Mouse (Mus musculus) C2C12 (cell line): ENCODE measurements around the gene Ren1. TPM values are rescaled to one million over a fixed set of nuclear protein-coding genes. Genes with fewer than 3 reads are reported as not detected.

Experiments
- H3K27me3 ChIP-seq: one replicate; pipeline ENCODE4 v1.6.1; 2011; ENCODE audit not compliant: control insufficient read depth, insufficient read depth, insufficient read length
- H3K36me3 ChIP-seq: one replicate; pipeline ENCODE4 v1.6.1; 2011; ENCODE audit not compliant: control insufficient read depth, insufficient read depth
- H3K4me3 ChIP-seq: one replicate; pipeline ENCODE4 v1.5.1; 2011; ENCODE audit warnings: mild to moderate bottlenecking, control low read depth; ENCODE audit not compliant: poor library complexity, insufficient read depth, severe bottlenecking
- H3K79me2 ChIP-seq: one replicate; pipeline ENCODE4 v1.6.1; 2011; ENCODE audit not compliant: control insufficient read depth, insufficient read depth
- H3K79me3 ChIP-seq: one replicate; pipeline ENCODE4 v1.6.1; 2011; ENCODE audit warnings: low read depth, control low read depth
- H3ac ChIP-seq: one replicate; pipeline ENCODE3; 2011; ENCODE audit warnings: low read depth; ENCODE audit not compliant: control insufficient read depth, insufficient read length
- CEBPB ChIP-seq: IDR thresholded peaks from one replicate; pipeline ENCODE4 v1.6.1; 2011; ENCODE audit warnings: low read depth, mild to moderate bottlenecking, control low read depth, moderate library complexity
- CTCF ChIP-seq: IDR thresholded peaks from one replicate; pipeline ENCODE4 v1.5.1; 2011; ENCODE audit not compliant: control insufficient read depth, insufficient read depth, insufficient read length
- FOSL1 ChIP-seq: IDR thresholded peaks from one replicate; pipeline ENCODE4 v1.8.0; 2011; ENCODE audit warnings: mild to moderate bottlenecking, low read length; ENCODE audit not compliant: poor library complexity, insufficient read depth, severe bottlenecking
- MAX ChIP-seq: IDR thresholded peaks from one replicate; pipeline ENCODE4 v1.6.1; 2011; ENCODE audit warnings: mild to moderate bottlenecking, control low read depth
- MYOD1 ChIP-seq: IDR thresholded peaks from one replicate; pipeline ENCODE4 v1.6.1; 2011; ENCODE audit warnings: low read depth; ENCODE audit not compliant: control insufficient read depth, insufficient read length
- MYOG ChIP-seq: IDR thresholded peaks from one replicate; pipeline ENCODE4 v1.6.1; 2011; ENCODE audit not compliant: control insufficient read depth, insufficient read length; ENCODE audit errors: extremely low read depth
- USF1 ChIP-seq: IDR thresholded peaks from one replicate; pipeline ENCODE4 v1.6.1; 2011; ENCODE audit warnings: low read depth, mild to moderate bottlenecking, control low read depth, moderate library complexity
- polyA plus RNA-seq: library from polyadenylated mRNA; unstranded; fragments of >200 nt; fragmentation: generic; extraction: Trizol; gene quantifications from one replicate; pipeline ENCODE4 v1.2.1, GENCODE M21; 2012; ENCODE audit warnings: missing spikeins

Ren1 gene
- polyA plus RNA-seq, 1 experiment, result not detected

DNA sequence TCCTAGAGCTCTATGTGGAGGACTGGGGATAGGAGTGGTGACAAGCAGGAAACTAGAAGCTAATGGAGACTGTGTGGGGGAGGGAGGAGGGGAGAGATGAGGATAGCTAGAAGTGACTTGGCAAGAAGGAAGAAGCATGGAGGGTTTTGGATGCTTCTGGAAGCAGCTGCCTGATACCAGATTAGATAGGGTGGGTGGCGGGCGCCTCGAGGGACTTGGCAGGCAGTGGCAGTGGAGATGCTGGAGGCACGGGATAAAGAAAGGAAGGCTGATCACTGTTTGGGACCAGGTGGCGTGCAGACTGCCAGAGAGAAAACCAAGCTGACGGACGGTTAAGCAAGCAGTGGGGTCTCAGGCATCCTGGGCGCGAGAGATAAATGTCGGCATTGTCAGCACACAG, 38.4 kb upstream of the Ren1 start:
- no peaks in the 10 kb centered on the region for H3K79me3 ChIP-seq
- H3K36me3 ChIP-seq, result no peaks in the 10 kb centered on the region
- peaks cover 38% of the 10 kb centered on the region for H3K27me3 ChIP-seq
- H3K79me2 ChIP-seq, result no peaks in the 10 kb centered on the region
- H3K4me3 ChIP-seq, result no peak overlapping the region
- TF ChIP-seq USF1, result no peak
- TF ChIP-seq CEBPB, result no peak
- TF ChIP-seq CTCF, result no peak
- TF ChIP-seq MAX, result no peak
- TF ChIP-seq FOSL1, result no peak
- no peak for TF ChIP-seq MYOD1
- TF ChIP-seq MYOG, result no peak
- H3ac ChIP-seq, result no peak overlapping the region

DNA sequence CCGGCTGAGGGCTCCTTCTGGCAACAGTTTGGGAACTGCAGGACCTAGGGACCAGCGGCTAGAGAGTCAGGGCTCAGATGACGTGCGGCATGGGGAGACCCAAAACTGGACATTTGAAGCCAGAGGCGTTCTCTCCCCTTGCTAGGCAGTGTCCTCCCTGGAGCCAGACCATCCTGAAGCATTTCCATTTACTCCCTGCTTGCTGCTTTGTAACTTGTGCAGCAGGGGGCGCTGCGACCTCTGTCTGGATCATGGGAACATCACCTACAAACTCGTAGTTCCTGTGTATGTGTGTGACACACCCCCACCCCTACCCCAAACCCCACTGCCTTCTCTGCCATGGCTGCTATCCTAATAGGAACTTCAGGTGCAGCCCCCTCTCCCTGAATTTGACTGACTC, 35.9 kb upstream of the Ren1 start:
- peaks cover 32% of the 10 kb centered on the region for H3K27me3 ChIP-seq
- no peak overlapping the region for H3K4me3 ChIP-seq
- no peaks in the 10 kb centered on the region for H3K79me3 ChIP-seq
- no peaks in the 10 kb centered on the region for H3K79me2 ChIP-seq
- TF ChIP-seq MYOG, result no peak
- TF ChIP-seq MAX, result no peak
- TF ChIP-seq USF1, result no peak
- TF ChIP-seq CEBPB, result no peak
- no peak for TF ChIP-seq FOSL1
- no peak for TF ChIP-seq MYOD1
- TF ChIP-seq CTCF, result peak; percentile 22
- no peak overlapping the region for H3ac ChIP-seq
- H3K36me3 ChIP-seq, result no peaks in the 10 kb centered on the region

DNA sequence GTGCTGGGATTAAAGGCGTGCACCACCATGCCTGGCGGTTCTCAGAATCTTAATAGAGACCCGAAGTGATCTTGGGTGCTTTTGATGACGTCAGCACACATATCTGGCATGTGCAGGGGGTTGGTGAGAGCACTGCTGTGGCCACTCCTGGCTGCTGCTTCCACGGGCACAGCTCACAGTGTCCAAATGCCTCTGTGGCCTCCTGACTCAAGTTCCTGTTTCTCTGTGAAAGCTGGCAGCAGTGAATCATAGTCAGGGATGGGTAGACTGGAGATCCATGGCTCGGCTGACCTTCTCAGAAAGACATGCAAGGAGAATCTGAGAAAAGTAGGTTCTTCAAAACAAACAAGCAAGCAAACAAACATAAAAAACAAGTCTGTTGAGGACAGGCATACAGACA, 34.5 kb upstream of the Ren1 start:
- Histone ChIP-seq H3K36me3 (no peaks in the 10 kb centered on the region), H3ac (no peak overlapping the region), H3K4me3 (no peak overlapping the region), H3K79me2 (no peaks in the 10 kb centered on the region), H3K79me3 (no peaks in the 10 kb centered on the region), H3K27me3 (peaks cover 18% of the 10 kb centered on the region)
- TF ChIP-seq USF1 (no peak), CEBPB (no peak), MAX (no peak), CTCF (no peak), FOSL1 (no peak), MYOD1 (no peak), MYOG (no peak)

DNA sequence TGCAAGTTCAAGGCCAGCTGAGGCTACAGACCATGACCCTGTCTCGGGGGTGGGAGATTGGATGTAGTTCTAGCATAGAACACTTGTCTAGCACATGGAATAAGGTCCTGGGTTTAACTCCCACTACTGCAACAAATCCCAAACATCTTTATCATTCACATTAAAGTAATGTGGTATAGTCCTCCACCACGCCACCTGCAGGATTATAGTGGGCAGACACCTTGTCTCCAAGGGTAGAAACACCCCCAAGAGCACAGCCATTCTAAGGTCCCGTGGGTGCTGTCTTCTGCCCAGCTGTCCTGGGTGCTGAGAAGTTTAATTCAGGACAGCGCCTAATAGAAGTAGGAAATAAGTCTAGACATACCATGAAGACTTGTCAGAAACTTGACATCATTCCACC, 33.7 kb upstream of the Ren1 start:
- no peaks in the 10 kb centered on the region for H3K79me3 ChIP-seq
- no peak overlapping the region for H3ac ChIP-seq
- TF ChIP-seq USF1 (no peak), CTCF (no peak), FOSL1 (no peak), MYOD1 (no peak), MYOG (no peak), MAX (no peak), CEBPB (no peak)
- H3K4me3 ChIP-seq, result no peak overlapping the region
- H3K27me3 ChIP-seq, result peaks cover 11% of the 10 kb centered on the region
- no peaks in the 10 kb centered on the region for H3K36me3 ChIP-seq
- H3K79me2 ChIP-seq, result no peaks in the 10 kb centered on the region

DNA sequence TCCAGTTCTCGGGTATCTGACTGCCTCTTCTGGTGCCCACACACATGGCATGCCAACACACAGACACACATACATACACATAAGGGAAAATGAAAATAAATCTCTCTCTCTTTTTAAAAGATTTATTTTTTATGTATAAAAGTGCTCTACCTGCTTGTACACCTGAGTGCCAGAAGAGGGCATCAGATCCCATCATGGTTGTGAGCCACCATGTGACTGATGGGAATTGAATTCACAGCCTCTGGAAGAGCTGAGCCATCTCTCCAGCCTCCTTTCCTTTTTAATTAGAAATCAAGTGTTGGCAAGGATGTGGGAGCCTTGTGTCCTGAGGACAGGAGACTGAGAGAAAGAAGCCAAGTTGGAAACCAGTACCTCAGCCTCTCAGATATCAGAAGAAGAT, 33.2 kb upstream of the Ren1 start:
- Histone ChIP-seq H3K4me3 (no peak overlapping the region), H3K36me3 (no peaks in the 10 kb centered on the region), H3K27me3 (peaks cover 7% of the 10 kb centered on the region), H3K79me3 (no peaks in the 10 kb centered on the region), H3K79me2 (no peaks in the 10 kb centered on the region), H3ac (no peak overlapping the region)
- TF ChIP-seq USF1 (peak; percentile 37), MYOD1 (no peak)

DNA sequence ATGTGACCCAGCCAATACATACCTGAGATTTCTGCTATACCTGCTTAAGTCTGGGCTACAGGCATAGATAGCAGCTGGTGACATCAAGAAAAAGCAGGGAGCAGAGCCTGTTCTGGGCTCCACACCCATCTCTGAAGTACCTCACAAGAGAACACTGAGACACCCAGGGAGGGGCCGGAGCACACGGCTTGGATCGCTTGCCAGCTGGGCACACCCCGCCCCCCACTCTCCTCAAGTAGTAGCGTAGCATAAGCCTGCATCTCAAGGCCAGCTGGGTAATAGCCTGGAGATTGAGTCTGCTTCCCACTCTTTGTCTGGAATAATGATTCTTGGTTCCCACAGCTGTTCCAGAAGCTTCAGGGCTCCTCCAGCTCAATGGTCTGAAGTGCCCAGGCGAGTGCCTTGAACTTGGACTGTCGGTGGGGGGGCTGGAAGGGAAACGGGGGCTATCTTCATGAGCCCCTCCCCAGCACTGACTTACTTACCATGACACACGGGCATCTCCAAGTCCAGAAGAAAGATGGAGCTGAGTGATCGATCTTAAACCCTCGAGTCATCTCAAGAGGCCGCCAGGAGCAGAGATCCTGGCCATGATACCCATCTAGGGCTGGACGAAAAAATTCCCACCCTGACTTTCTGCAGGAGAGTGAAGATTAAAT, 28.9 kb upstream of the Ren1 start, which contains the start of gene Kiss1:
Gene Kiss1, plus strand, starts transcription at position 609 of the 659 bp plus-strand sequence.
- TF ChIP-seq FOSL1, result no peak
- TF ChIP-seq MAX, result no peak
- TF ChIP-seq CTCF, result no peak
- TF ChIP-seq MYOG, result no peak
- TF ChIP-seq USF1, result no peak
- H3K4me3 ChIP-seq, result no peak within 1 kb of the TSS
- peaks cover 3% of the 10 kb centered on the region for H3K27me3 ChIP-seq
- no peaks in the 10 kb centered on the region for H3K36me3 ChIP-seq
- no peaks in the 10 kb centered on the region for H3K79me2 ChIP-seq
- no peaks in the 10 kb centered on the region for H3K79me3 ChIP-seq
- H3ac ChIP-seq, result no peak within 1 kb of the TSS
